Mouse (Mus musculus): Measurements from ENCODE around the gene Mob2.

Gene Mob2

GRCm38 (mm10) chr7:142025196-142025595 is 35.7 kb downstream of the Mob2 start:
- DNase-seq (ENCODE audit: low spot score): no peak

- no peak for DNase-seq (ENCODE audit: low spot score)
Observed at GRCm38 (mm10) chr7:142020827-142021226, 40.0 kb downstream of the Mob2 start.

- no peak for DNase-seq (ENCODE audit: low spot score)
Observed at GRCm38 (mm10) chr7:142019699-142020098, 41.2 kb downstream of the Mob2 start.

DNA sequence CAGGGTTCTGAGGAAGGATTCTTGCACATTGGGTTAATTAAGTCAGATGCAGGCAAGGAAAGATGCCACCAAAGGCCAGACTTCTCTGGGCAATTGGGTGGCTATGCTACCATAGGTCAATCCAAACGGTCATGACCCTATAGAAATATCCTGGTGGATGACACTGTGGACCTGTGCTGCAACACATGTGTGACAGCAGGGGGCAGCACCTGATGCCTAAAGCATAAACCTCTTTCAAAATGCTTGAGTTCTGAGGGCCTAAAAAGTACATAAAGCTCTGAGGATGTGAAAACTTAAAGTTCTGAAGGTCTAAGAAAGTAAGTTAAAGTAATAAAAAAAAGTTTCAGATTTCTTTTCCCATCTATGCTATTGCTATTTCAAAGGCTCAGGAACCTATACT is 44.3 kb downstream of the Mob2 start:
- DNase-seq (ENCODE audit: low spot score): no peak

- DNase-seq (ENCODE audit: low spot score): no peak
Observed at GRCm38 (mm10) chr7:142001597-142002340, 59.1 kb downstream of the Mob2 start.

- DNase-seq (ENCODE audit: low spot score): no peak
Observed at GRCm38 (mm10) chr7:142000661-142001060, 60.2 kb downstream of the Mob2 start.

GRCm38 (mm10) chr7:141994121-141994520 is 66.7 kb downstream of the Mob2 start:
- DNase-seq (ENCODE audit: low spot score): no peak

DNA sequence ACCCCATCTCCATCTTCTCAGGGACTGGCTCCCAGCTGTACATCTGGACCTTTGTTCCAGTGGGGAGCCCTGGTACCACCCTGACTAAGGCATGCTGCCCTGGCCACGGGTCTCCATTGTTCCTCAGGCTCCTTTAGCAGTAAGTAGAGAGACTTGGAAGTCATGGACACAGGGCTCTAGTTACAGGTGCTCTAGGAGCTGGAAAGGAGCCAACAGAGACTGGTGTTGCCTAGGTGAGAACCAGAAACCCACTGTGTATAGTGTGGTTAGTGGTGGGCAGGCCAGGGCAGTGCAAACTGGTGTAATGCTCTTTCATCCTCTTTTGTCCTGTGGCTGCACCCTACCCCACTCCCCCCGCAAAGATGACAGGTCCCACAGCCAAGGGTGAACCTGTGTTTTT is 69.7 kb downstream of the Mob2 start:
- DNase-seq (ENCODE audit: low spot score): no peak

- DNase-seq (ENCODE audit: low spot score): no peak
Observed at GRCm38 (mm10) chr7:141988314-141988806, 72.5 kb downstream of the Mob2 start.

DNA sequence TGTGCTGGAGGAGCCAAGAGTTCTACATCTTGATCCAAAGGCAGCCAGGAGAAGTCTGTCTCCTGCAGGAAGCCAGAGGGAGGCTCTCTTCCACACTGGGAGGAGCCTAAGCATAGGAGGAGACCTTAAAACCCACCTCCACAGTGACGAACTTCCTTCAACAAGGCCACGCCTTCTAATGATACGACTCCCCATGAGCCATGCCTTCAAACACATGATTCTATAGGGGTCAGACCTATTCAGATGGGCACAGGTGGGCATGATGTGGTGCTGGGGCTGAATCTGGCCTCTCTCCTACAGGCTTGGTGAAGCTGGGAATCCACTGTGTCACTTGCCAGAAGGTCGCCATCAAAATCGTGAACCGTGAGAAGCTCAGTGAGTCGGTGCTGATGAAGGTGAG is 79.6 kb downstream of the Mob2 start:
- DNase-seq (ENCODE audit: low spot score): no peak

DNA sequence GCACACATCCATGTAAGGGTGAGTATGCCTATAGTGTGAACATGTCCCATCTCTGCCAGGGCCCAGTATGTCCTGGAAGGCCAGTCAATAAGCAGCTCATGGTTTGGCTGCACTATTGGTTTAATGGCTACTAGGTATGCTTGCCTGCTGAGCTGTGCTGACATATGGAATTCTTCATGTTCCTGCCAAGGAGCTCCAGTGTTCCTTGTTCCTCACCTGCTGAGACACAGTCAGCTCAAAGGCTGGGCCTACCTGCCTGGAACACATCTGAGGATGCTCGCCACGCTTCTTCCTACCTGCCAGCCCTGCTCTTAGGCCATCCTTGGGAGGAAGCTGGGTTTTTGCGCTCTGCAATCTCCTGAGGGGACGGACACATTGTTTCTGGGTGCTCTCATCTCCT is 81.6 kb downstream of the Mob2 start:
- DNase-seq (ENCODE audit: low spot score): no peak

DNA sequence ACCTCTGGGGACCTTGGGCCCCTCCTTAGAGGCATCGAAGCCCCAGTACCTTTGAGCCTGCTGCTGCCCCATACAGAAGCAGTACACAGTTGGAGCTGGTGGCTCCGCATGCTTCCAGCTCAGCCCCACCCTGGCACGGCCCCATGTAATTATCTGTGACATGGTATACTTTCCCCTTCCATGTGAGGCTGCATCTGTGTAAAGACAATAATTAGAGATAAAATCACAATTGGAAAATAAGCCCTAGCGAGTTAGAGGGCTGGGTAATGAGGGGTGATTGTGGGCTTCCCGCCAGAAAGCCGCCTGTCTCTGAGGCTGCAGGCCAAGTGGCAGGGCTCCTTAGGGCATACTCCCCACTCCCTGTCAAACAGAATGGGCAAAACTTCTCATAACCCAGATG is 82.9 kb downstream of the Mob2 start:
- DNase-seq (ENCODE audit: low spot score): no peak

GRCm38 (mm10) chr7:141972831-141973619 is 87.8 kb downstream of the Mob2 start:
- no peak for DNase-seq (ENCODE audit: low spot score)

DNA sequence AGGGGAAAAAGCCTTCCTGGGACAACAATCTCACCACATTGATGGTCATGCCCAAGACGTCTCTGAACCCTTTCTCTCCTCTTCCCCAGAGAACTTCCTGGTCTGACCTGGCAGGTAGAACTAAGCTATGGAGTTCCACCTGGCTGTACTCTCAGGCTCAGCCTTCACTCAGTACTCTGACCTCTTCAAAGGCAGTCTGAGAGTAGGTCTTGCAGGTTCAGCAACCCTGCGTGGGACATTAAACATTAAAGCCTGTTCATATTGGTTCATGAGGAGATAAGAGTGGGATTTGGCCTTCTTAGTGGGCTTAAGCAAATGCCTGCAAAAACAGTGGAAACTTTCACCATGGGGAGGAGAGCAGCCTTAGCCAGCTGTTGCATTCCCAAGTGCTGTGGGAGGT is 94.6 kb downstream of the Mob2 start:
- no peak for DNase-seq (ENCODE audit: low spot score)

GRCm38 (mm10) chr7:141962521-141962920 is 98.3 kb downstream of the Mob2 start:
- DNase-seq (ENCODE audit: low spot score): no peak

GRCm38 (mm10) chr7:141961491-141961890 is 99.4 kb downstream of the Mob2 start:
- no peak for DNase-seq (ENCODE audit: low spot score)

- no peak for DNase-seq (ENCODE audit: low spot score)
Observed at GRCm38 (mm10) chr7:141960926-141961325, 99.9 kb downstream of the Mob2 start.

DNA sequence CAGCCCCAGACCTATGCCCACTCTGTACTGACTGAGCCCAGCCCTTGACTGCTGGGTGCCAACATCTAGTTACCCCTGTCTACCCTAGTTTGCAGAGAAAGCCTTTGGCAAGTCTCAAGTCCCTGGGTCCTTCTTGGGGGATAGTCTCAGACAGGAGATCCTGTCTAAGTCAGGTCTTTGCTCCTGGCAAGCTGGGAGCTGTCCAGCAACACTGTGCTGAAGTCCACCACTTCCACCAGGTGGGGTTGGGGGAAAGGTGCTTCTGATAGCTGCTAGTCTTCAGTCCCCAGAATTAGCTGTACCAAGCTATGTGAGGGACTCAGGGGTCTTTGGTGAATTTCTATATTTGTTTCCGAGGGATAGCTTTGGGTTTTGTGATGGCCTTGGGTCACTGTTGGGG is 101.7 kb downstream of the Mob2 start:
- no peak for DNase-seq (ENCODE audit: low spot score)

All from layer of hippocampus, adult 11-12 months (tissue).